Mouse (Mus musculus): Measurements from ENCODE around the gene Mnat1. TPM values are rescaled to one million over a fixed set of nuclear protein-coding genes. Genes with fewer than 3 reads are reported as not detected.
A peak's percentile ranks its signal among the peaks of the same experiment; 100 is the strongest.

The Mnat1 gene
- polyA plus RNA-seq, 1 experiment from 2014 or later = 51.6 TPM

- no peaks in the 10 kb centered on the region for H3K27me3 ChIP-seq (ENCODE audit: control insufficient read depth, insufficient read depth, low read length)
- H3K4me3 ChIP-seq (ENCODE audit: low read depth, low read length) = no peak overlapping the region
- no peak overlapping the region for H3K4me2 ChIP-seq (ENCODE audit: low read depth, severe bottlenecking)
- no peak overlapping the region for H3K9ac ChIP-seq (ENCODE audit: low read length)
- 92% methylated on average over 13 of the region's 13 CpGs for WGBS
- no peaks in the 10 kb centered on the region for H3K4me1 ChIP-seq (ENCODE audit: control insufficient read depth, insufficient read depth, low read length)
- no peak overlapping the region for H3K27ac ChIP-seq (replicated peaks; ENCODE audit: low read depth, low read length)
- H3K9me3 ChIP-seq (ENCODE audit: control insufficient read depth, low read length) = peaks cover 4% of the 10 kb centered on the region; the same call in 1 of the 2 replicates
- DNase-seq (ENCODE audit: low spot score) (no peak), ATAC-seq (ENCODE audit: insufficient number of reproducible peaks, low FRiP score, low TSS enrichment, low read depth) (no peak)
- H3K36me3 ChIP-seq (ENCODE audit: control insufficient read depth, insufficient read depth, low read length) = peaks cover 2% of the 10 kb centered on the region; the same call in 1 of the 2 replicates
Observed at GRCm38 (mm10) chr12:73162408-73163181, 39.1 kb downstream of the Mnat1 start.

GRCm38 (mm10) chr12:73170794-73171193, 47.3 kb downstream of the Mnat1 start:
- Histone ChIP-seq H3K9ac (ENCODE audit: low read length) (no peak overlapping the region), H3K4me3 (ENCODE audit: low read depth, low read length) (no peak overlapping the region), H3K36me3 (ENCODE audit: control insufficient read depth, insufficient read depth, low read length) (peaks cover 5% of the 10 kb centered on the region), H3K9me3 (ENCODE audit: control insufficient read depth, low read length) (peaks cover under 1% of the 10 kb centered on the region; the same call in 1 of the 2 replicates), H3K4me1 (ENCODE audit: control insufficient read depth, insufficient read depth, low read length) (no peaks in the 10 kb centered on the region), H3K27me3 (ENCODE audit: control insufficient read depth, insufficient read depth, low read length) (no peaks in the 10 kb centered on the region), H3K4me2 (ENCODE audit: low read depth, severe bottlenecking) (no peak overlapping the region), H3K27ac (replicated peaks; ENCODE audit: low read depth, low read length) (no peak overlapping the region)
- ATAC-seq (ENCODE audit: insufficient number of reproducible peaks, low FRiP score, low TSS enrichment, low read depth) (no peak), DNase-seq (ENCODE audit: low spot score) (no peak)
- WGBS = 85% methylated on average over 6 of the region's 6 CpGs

- peaks cover 6% of the 10 kb centered on the region; the same call in 1 of the 2 replicates for H3K36me3 ChIP-seq (ENCODE audit: control insufficient read depth, insufficient read depth, low read length)
- no peak overlapping the region for H3K4me2 ChIP-seq (ENCODE audit: low read depth, severe bottlenecking)
- H3K4me1 ChIP-seq (ENCODE audit: control insufficient read depth, insufficient read depth, low read length) = no peaks in the 10 kb centered on the region
- H3K4me3 ChIP-seq (ENCODE audit: low read depth, low read length) = no peak overlapping the region
- 62% methylated on average over 8 of the region's 8 CpGs for WGBS
- no peaks in the 10 kb centered on the region for H3K9me3 ChIP-seq (ENCODE audit: control insufficient read depth, low read length)
- no peak overlapping the region for H3K9ac ChIP-seq (ENCODE audit: low read length)
- ATAC-seq (ENCODE audit: insufficient number of reproducible peaks, low FRiP score, low TSS enrichment, low read depth) (no peak), DNase-seq (ENCODE audit: low spot score) (no peak)
- H3K27me3 ChIP-seq (ENCODE audit: control insufficient read depth, insufficient read depth, low read length) = no peaks in the 10 kb centered on the region
- no peak overlapping the region for H3K27ac ChIP-seq (replicated peaks; ENCODE audit: low read depth, low read length)
Observed at GRCm38 (mm10) chr12:73183896-73184295, 60.4 kb downstream of the Mnat1 start.

- Histone ChIP-seq H3K4me2 (ENCODE audit: low read depth, severe bottlenecking) (no peak overlapping the region), H3K4me1 (ENCODE audit: control insufficient read depth, insufficient read depth, low read length) (peaks cover 5% of the 10 kb centered on the region; the same call in 1 of the 2 replicates), H3K9ac (ENCODE audit: low read length) (no peak overlapping the region), H3K4me3 (ENCODE audit: low read depth, low read length) (no peak overlapping the region), H3K36me3 (ENCODE audit: control insufficient read depth, insufficient read depth, low read length) (no peaks in the 10 kb centered on the region), H3K27ac (replicated peaks; ENCODE audit: low read depth, low read length) (no peak overlapping the region), H3K9me3 (ENCODE audit: control insufficient read depth, low read length) (no peaks in the 10 kb centered on the region), H3K27me3 (ENCODE audit: control insufficient read depth, insufficient read depth, low read length) (no peaks in the 10 kb centered on the region)
- 89% methylated on average over 6 of the region's 6 CpGs for WGBS
- no peak for DNase-seq (ENCODE audit: low spot score)
- ATAC-seq (ENCODE audit: insufficient number of reproducible peaks, low FRiP score, low TSS enrichment, low read depth) = no peak
Observed at GRCm38 (mm10) chr12:73197363-73197762, 73.8 kb downstream of the Mnat1 start.

- H3K27me3 ChIP-seq (ENCODE audit: control insufficient read depth, insufficient read depth, low read length) = no peaks in the 10 kb centered on the region
- H3K9ac ChIP-seq (ENCODE audit: low read length) = no peak overlapping the region
- no peak for DNase-seq (ENCODE audit: low spot score)
- ATAC-seq (ENCODE audit: insufficient number of reproducible peaks, low FRiP score, low TSS enrichment, low read depth) = no peak
- H3K27ac ChIP-seq (replicated peaks; ENCODE audit: low read depth, low read length) = no peak overlapping the region
- H3K9me3 ChIP-seq (ENCODE audit: control insufficient read depth, low read length) = no peaks in the 10 kb centered on the region
- no peak overlapping the region for H3K4me3 ChIP-seq (ENCODE audit: low read depth, low read length)
- no peaks in the 10 kb centered on the region for H3K36me3 ChIP-seq (ENCODE audit: control insufficient read depth, insufficient read depth, low read length)
- peaks cover 5% of the 10 kb centered on the region; the same call in 1 of the 2 replicates for H3K4me1 ChIP-seq (ENCODE audit: control insufficient read depth, insufficient read depth, low read length)
- WGBS = 79% methylated on average over 1 of the region's 1 CpGs
- no peak overlapping the region for H3K4me2 ChIP-seq (ENCODE audit: low read depth, severe bottlenecking)
Observed at GRCm38 (mm10) chr12:73198451-73198850, 74.9 kb downstream of the Mnat1 start.

GRCm38 (mm10) chr12:73199375-73199774, 75.9 kb downstream of the Mnat1 start:
- Histone ChIP-seq H3K9me3 (ENCODE audit: control insufficient read depth, low read length) (no peaks in the 10 kb centered on the region), H3K9ac (ENCODE audit: low read length) (no peak overlapping the region), H3K36me3 (ENCODE audit: control insufficient read depth, insufficient read depth, low read length) (no peaks in the 10 kb centered on the region), H3K4me1 (ENCODE audit: control insufficient read depth, insufficient read depth, low read length) (peaks cover 5% of the 10 kb centered on the region; the same call in 1 of the 2 replicates), H3K4me3 (ENCODE audit: low read depth, low read length) (no peak overlapping the region), H3K4me2 (ENCODE audit: low read depth, severe bottlenecking) (no peak overlapping the region), H3K27ac (replicated peaks; ENCODE audit: low read depth, low read length) (no peak overlapping the region), H3K27me3 (ENCODE audit: control insufficient read depth, insufficient read depth, low read length) (no peaks in the 10 kb centered on the region)
- DNase-seq (ENCODE audit: low spot score) = peak; percentile 31
- no peak for ATAC-seq (ENCODE audit: insufficient number of reproducible peaks, low FRiP score, low TSS enrichment, low read depth)
- WGBS = 40% methylated on average over 7 of the region's 7 CpGs

- Histone ChIP-seq H3K4me1 (ENCODE audit: control insufficient read depth, insufficient read depth, low read length) (peaks cover 12% of the 10 kb centered on the region), H3K4me3 (ENCODE audit: low read depth, low read length) (no peak overlapping the region), H3K36me3 (ENCODE audit: control insufficient read depth, insufficient read depth, low read length) (no peaks in the 10 kb centered on the region), H3K4me2 (ENCODE audit: low read depth, severe bottlenecking) (no peak overlapping the region), H3K9me3 (ENCODE audit: control insufficient read depth, low read length) (no peaks in the 10 kb centered on the region), H3K27me3 (ENCODE audit: control insufficient read depth, insufficient read depth, low read length) (no peaks in the 10 kb centered on the region), H3K27ac (replicated peaks; ENCODE audit: low read depth, low read length) (no peak overlapping the region), H3K9ac (ENCODE audit: low read length) (no peak overlapping the region)
- WGBS = 69% methylated on average over 3 of the region's 3 CpGs
- DNase-seq (ENCODE audit: low spot score) = no peak
- no peak for ATAC-seq (ENCODE audit: insufficient number of reproducible peaks, low FRiP score, low TSS enrichment, low read depth)
Observed at GRCm38 (mm10) chr12:73201587-73201986, 78.1 kb downstream of the Mnat1 start.

- no peaks in the 10 kb centered on the region for H3K9me3 ChIP-seq (ENCODE audit: control insufficient read depth, low read length)
- no peak overlapping the region for H3K27ac ChIP-seq (replicated peaks; ENCODE audit: low read depth, low read length)
- 50% methylated on average over 11 of the region's 11 CpGs for WGBS
- H3K9ac ChIP-seq (ENCODE audit: low read length) = no peak overlapping the region
- H3K36me3 ChIP-seq (ENCODE audit: control insufficient read depth, insufficient read depth, low read length) = no peaks in the 10 kb centered on the region
- no peak overlapping the region for H3K4me3 ChIP-seq (ENCODE audit: low read depth, low read length)
- peaks cover 10% of the 10 kb centered on the region for H3K4me1 ChIP-seq (ENCODE audit: control insufficient read depth, insufficient read depth, low read length)
- no peaks in the 10 kb centered on the region for H3K27me3 ChIP-seq (ENCODE audit: control insufficient read depth, insufficient read depth, low read length)
- H3K4me2 ChIP-seq (ENCODE audit: low read depth, severe bottlenecking) = no peak overlapping the region
- ATAC-seq (ENCODE audit: insufficient number of reproducible peaks, low FRiP score, low TSS enrichment, low read depth) = 0 out of 2 replicates have a peak, but pooled peaks have one; percentile 62
- DNase-seq (ENCODE audit: low spot score) = peak; percentile 57
Observed at GRCm38 (mm10) chr12:73205710-73206649, 82.5 kb downstream of the Mnat1 start.
